Mouse (Mus musculus) heart, postnatal 25 days (tissue): Measurements from ENCODE around the gene Gadl1. TPM values are rescaled to one million over a fixed set of nuclear protein-coding genes. Genes with fewer than 3 reads are reported as not detected.

ENCODE experiments used
- DNase-seq: peaks from one replicate; pipeline ENCODE4 v3.0.0; 2022; ENCODE audit warnings: low spot score
- intact Hi-C: fragments of 180-260 bp; cut with DNase I; formaldehyde crosslinking; loops from one replicate; pipeline ENCODE4 v1.15.1; 2025
- total RNA-seq, 2 experiments: library from RNA; stranded (reverse); gene quantifications; 2 replicates each; pipeline ENCODE4 v1.2.3; 2021

The Gadl1 gene
- under 1 TPM in 1 of 2 experiments, not detected in 1; 0.05 TPM for total RNA-seq

DNA sequence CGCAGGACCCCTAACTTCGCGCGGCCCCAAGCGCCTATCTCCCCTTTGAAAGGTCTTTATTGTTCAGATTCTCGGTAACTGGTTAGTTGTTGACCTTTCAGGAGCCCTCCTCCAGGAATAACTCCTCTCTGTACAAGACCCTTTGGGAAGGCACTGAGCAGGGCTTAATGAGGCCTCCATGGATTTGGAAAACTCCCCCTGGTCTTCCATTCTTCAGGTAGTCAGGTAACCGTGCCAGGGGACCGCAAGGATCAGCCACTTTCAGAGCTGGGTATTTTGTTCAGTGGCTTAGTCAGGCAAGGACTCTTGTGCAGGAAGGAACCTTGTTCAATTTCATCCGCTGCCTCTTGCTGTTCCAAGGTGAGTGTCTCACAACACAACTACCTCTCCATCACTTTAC lies at the start of gene Gadl1:
TSS of gene Gadl1 (plus strand) at position 301 of the 400 bp plus-strand sequence.
- intact Hi-C loops: no loop called here
- DNase-seq: no peak

DNA sequence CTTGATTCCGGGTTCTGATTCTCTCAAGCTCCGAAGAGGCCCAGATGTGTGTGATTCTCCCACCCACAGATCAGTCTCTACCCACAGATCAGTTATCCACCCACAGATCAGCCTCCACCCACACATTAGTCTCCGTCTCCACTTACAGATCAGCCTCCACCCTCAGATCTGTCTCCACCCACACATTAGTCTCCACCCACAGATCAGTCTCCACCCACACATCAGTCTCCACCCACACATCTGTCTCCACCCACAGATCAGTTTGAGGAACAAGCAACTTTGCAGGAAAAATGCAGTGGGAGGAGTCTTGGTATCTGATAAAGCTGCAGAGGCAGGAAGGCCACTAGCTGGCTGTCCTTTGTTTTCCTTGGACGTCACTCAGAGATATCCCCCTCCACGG lies 46.5 kb upstream of the Gadl1 start:
- intact Hi-C loops: loop anchor here (2.0 kb wide), 1 partner anchor 178 kb away; no protein-coding TSS in a partner anchor
- DNase-seq: no peak

DNA sequence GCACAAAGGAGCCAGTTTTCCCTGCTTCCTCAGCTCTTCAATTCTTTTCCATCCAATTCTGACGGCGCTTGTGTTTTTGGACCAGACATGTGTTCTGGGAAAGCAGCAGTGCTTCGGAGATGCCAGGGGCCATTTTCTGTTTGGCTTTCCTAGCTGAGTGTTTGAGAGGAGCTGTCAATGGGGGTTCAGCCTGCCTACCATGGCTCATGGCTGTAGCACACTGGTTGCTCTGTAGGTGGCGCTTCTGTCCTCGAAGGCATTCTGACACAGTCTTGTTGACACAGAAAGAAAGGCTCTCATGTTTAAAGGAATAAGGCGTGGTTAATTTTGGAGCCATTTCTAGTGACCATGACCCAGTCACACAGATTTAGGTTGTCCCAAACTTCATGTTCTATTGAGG lies 45.9 kb upstream of the Gadl1 start:
- intact Hi-C loops: loop anchor here (2.0 kb wide), 1 partner anchor 177 kb away; no protein-coding TSS in a partner anchor
- no peak for DNase-seq

DNA sequence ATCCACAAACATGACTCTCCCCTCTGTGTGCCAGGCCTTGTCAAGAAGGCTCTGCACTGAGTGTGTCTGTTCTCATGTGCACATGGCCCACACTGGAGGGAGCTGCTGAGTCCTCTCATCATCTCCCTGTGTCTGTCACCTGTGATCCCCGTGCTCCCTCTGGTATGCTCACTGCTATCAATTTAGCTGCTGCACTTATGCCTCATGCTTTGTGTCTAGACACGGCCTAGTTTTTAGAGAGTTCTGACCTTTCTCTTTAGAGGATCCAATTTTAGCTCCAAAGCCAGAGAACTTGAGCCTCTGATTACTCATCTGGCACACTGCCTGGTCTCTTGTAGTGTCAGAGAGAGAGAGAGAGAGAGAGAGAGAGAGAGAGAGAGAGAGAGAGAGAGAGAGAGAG lies 42.0 kb upstream of the Gadl1 start:
- DNase-seq: no peak
- intact Hi-C loops: no loop called here

DNA sequence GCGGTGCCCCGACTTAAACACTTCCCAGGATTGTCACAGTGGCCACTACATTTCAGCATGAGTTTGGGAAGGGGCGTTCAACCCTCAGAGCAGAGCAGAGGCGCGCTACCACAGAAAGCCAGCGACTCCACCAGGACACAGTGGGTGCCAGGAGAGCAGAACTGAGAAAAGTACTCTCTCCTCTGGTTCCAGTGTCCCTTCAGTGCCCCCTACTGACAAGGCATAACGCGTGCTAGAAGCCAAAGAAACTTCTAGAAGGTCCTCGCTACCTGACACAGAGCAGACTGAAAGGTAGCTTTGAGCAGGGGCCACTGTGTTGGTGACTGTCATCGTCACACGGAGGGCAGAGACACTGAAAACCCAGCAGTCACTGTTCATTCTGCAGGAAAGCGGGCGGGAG lies 39.1 kb upstream of the Gadl1 start:
- intact Hi-C loops: no loop called here
- no peak for DNase-seq

DNA sequence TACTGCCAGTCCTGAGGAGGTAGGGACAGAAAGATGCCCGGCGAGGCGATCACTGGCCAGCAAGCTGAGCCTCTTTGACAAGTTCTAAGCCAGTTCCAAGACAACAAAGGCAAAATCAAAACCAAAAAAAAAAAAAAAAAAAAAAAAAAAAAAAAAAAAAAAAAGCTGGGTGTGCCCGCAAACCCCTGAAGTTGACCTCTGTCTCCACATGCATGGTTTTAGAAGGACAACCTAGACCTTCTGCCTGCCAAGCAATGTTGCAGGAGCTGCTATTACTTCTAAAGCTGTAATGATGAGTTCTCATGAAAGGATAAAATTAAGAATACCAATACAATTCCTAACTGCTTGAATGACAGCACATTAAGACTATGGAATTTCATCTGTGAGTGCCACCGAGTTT lies 38.6 kb upstream of the Gadl1 start:
- intact Hi-C loops: no loop called here
- DNase-seq: no peak

DNA sequence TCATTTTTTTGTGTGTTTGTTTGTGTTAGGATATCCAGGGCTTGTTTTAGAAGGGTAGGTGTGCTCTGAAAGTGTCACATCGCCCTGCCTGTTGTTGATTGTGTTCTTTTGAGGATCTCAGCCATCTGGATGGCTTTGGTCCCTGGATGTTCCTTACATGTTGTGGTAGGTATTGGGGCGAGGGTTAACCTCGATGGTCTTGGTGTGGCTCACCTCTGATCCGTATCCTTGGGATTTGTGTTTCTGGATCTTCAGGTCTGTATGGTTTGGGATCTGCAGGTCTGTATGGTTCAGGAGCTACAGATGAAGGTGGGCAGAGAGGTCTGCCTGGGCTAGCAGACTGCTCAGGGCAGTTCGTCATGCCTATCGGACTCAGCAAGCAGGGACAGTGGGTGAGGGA lies 28.8 kb upstream of the Gadl1 start:
- intact Hi-C loops: loop anchor here (2.0 kb wide), 1 partner anchor 170 kb away; no protein-coding TSS in a partner anchor
- DNase-seq: no peak

DNA sequence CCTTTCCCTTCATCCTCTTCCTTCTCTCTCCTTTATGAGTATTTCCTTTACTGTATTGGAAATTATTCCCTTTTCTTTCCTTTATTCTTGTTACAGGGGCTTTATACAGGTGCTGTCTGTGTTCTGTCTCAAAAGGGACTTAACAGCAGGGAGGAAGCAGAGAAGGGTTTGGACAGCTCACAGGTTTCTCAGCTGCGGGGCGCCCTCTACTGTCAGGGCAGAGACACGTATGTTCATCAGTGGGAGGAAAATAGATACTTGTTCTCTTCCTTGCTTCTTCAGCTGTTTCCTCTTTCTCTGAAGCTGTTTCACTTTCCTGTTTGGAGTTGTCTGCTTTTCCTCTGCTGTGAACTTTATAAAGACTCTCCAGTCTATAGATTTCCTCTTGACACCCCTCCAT lies 28.1 kb upstream of the Gadl1 start:
- DNase-seq: no peak
- intact Hi-C loops: loop anchor here (2.0 kb wide), 1 partner anchor 170 kb away; no protein-coding TSS in a partner anchor

DNA sequence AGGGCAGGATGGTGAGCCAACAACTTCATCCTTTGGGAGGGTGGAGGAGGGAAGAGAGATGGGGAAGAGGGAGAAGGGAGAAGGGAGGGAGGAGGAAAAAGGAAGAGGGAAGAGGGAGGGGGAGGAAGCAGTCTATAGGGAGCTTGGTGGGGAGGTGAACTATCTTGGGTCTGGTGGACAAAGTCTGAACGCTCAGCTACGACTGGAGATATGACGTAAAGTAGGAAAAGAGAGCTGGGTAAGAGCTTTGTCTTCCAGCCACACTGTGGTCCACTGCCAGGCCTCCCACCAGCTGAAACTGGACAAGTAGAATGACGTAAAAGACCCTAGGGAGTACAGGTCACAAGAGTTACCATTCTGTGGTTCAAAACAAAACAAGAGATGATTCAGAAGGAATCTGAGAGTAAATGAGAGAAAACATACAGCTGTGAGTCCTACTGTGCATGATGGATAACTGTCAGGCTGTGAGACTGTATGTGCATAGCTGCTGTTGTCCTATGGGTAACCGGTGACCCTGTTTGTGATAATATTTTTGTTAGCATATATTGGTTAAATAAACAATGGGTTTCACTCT lies 26.5 kb upstream of the Gadl1 start:
- intact Hi-C loops: no loop called here

DNA sequence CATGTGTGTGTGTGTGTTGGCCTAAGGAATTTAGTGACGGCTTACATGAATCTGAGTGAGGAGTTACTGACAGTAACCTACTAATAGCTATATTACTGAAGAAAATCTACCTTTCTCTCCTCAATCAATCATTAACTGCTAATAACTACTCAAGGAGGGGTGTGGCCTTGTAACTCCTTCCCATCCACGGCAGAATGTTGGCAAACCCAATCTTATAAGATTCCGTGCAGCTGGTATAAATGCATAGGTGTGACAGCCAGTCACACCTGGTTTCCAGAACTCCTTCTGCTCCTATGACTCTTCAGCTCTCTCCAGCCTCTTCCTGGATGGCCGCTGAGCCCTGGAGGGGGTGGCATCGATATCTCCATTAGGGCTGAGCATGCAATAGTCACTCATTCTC lies 25.8 kb upstream of the Gadl1 start:
- no peak for DNase-seq

More for the DNA sequence above, 26.5 kb upstream of the Gadl1 start:
- DNase-seq: no peak

DNA sequence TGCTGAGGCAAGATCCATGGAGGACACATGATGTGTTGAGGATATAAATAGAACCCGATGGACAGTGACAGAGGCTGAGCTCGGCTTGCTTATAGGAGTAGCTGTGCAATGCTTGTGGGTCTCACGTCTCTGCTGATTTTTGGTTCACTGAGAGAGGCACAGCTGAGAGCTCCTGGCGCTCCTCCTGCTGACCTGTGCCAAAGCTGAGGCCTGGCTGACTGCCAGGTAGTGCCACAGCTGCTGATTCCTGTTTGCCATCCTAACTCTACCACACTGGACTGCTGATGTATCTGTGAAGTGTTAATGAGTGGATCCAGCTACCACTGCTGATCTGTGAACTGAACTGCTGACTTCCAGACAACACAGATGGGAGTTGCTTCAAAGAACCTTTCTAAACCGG lies 21.7 kb upstream of the Gadl1 start:
- no peak for DNase-seq
- intact Hi-C loops: no loop called here

More for the DNA sequence above, 25.8 kb upstream of the Gadl1 start:
- intact Hi-C loops: no loop called here

DNA sequence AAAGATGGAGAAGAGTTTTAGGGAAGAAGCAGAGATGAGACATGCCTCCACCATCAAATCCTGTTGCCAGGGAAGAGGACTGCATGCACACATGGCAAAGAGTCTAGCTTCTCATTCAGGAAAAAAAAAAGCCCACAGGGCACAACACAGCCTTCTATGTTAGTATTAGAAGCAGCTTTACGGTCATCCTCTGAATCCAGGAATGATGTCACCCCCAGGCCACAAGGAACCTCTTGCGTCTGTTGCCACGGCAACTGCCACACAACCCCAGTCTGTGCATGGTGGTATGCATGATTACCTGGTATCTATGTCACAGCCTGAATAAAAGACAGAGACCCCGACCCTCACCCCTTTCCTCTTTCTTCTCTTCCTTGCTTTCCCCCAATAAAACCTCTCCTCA lies 16.1 kb upstream of the Gadl1 start:
- intact Hi-C loops: no loop called here
- no peak for DNase-seq

DNA sequence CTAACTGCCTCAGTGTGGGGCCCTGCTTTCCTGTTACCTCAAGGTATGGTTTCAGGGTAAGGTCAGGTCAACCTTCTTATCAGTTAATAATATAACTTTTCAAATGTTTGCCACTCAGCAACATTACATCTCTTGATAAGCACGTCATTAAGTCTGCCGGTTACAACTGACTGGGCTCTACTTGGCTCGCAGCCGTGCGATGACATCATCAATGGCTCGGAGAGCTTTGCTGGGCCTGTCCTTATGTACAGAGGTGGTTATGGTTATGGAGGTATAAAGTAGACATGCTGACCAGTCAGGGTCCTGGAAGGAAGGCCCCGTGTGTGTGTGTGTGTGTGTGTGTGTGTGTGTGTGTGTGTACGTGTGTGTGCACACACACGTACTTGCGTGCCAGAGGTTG lies 15.3 kb upstream of the Gadl1 start:
- intact Hi-C loops: no loop called here
- DNase-seq: no peak

DNA sequence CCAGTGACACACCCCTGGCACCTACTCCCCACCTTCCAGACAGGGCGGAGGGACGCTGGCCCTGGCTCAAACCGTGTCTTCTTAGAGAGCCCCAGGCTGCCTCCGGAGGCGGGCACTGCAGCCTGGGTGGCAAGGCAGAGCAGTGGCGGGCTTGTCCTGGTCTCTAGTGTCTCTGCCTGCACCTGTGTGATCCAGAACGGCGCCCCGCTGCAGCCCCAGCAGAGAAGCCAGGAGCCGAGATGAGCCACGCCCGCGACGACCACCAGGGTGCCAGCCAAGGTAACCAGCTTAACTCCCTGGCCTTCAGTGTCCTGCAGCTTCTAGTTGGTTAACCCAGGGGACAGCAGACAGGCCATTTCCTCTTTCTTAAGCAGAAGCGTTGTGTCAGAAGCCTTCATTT lies 930 bp upstream of the Gadl1 start:
- intact Hi-C loops: no loop called here

DNA sequence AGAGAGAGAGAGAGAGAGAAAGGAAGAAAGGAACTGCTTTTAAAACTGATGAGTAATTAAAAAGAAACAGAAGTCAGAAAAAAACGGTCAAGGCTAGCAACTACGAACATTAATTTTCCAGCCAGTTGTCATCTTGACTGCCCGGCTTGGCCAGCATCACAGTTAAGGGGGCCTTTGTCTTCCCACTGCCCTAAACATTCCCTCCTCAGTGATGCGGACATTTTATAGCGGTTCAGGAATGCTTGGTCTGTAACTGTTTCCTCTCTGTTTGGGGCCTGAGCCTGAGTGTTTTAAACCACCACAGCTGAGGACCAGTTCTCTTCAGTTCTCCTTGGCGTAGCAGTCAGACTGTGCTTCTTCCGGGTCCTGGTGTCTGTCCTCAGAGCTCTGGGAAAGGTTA lies 4.8 kb downstream of the Gadl1 start:
- DNase-seq: no peak
- intact Hi-C loops: no loop called here

More for the DNA sequence above, 930 bp upstream of the Gadl1 start:
- DNase-seq: no peak

DNA sequence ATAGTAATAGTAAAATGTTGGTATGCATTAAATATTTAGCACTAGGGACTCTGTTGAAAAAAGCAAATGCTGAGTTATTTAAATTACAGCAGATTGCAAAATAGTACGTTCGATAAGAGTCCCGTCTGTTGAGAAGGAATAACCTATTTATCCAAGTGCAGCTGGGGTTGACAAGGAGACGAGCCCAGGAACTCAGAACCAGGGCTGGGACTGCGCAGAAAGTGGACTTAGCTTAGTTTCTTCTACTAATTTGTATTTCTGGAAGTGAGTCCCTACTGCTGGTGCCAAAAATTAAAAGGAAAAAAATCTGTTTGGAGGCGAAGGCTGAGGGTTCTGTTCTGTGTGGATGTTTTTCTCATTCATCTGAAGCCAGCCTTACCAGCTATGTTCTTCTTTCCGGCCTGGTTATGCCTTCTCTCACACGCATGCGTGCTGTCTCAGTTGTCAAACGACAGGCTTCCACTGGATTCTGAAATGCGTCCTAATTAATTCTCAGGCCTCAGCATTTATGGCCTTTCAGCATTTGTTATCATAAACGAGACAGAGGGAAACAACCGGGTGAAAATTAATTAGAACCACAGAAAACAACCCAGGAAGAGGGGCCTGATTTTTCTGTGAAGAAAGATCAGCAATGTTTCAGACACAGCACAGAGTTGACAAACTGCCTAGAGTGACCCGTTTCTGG lies 6.5 kb downstream of the Gadl1 start:
- no peak for DNase-seq
- intact Hi-C loops: no loop called here

DNA sequence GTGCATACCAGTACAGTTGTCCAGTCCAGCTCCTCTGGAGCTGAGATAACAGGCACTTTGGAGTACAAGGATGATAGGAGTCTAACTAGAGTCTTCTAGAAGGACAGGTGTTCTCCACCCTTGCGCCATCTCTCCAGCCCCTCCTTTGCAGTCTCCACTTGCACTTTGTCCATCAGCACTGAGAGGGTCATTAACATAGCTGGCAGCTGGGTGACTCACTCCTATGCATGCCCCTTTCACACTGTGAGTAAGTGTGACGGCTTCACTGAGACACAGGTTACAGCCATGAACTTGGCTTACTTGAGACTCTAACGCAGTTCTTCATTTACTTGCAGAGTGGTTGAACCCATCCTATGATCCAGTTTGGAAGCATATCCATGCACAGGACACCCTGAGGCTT lies 10.5 kb downstream of the Gadl1 start:
- intact Hi-C loops: no loop called here
- DNase-seq: no peak

DNA sequence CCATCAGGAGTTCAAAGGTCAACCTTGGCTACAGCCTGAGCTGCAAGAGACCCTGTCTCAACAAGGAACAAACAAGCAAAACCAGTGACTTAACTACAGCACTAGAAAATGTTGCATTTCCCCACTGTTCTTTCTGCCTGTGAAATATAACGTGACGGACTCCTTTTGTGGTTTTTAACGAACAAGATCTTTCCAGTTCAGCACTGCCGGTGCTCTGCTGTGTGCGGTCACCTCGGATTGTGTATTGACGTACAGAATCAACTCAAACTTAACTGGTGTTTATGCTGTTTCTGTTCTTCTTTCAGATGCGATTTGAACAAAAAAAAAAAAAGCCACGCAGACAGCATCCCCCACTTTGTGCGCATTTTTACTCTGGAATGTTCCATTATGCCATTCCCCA lies 13.4 kb downstream of the Gadl1 start:
- intact Hi-C loops: no loop called here
- DNase-seq: no peak

DNA sequence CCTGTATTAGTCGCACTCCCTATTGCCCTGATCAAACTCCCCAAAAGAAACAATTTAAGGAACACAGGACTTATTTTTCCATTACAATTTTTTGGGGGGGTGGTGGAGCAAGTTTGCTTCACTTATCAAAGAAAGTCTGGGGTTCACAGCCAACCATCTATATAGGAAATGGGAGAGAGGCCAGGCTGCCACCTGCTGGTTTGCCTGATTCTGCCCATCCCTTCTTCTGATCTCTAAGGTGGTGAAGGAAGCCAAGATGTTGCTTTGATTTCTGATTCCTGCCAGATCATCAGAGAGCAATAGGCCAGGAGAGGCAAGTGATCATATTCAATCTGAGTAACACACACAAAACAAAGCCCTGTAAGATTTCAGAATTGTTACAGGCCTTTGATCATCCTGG lies 14.8 kb downstream of the Gadl1 start:
- intact Hi-C loops: no loop called here
- no peak for DNase-seq

DNA sequence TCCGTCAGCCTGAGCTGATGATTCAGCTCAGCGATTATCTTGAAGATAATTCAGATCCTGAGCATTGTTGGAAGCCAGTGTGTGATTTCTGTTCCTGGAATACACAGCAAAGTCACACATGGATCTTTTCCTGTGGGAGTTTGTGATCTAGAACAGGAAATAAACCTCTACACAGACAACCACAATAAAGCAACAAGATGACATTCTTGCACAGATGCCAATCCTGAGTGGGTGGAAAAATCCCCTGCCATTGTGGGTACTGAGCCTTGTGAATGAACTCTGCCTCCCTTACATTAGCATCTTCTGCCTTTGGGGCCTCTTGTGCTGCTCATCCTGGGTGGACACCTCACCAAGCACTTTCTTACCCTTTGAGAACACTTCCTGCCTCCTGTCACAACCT lies 22.5 kb downstream of the Gadl1 start:
- intact Hi-C loops: no loop called here
- no peak for DNase-seq

DNA sequence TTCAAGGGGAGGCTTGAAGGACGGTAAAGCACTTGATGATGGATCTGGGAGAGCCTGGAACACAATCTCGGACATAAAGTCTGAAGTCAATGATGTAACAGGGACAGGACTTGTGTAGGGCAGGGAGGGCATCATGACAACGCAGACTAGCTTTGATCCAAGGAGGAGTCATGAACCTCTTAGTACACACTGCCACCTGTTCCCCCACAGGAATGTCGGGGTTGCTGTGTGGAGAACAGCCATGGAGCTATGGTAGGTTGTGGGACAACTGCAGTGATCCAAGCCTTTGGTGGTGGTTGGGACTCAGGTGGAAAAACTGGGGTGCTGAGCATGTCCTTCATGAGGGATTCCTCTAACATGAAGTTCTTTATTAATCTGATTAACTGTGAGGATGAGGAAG lies 23.5 kb downstream of the Gadl1 start:
- intact Hi-C loops: no loop called here
- DNase-seq: no peak
